Mouse (Mus musculus): ENCODE results near the gene Olfr453. TPM values are rescaled to one million over a fixed set of nuclear protein-coding genes. Genes with fewer than 3 reads are reported as not detected.

The Olfr453 gene
- polyA plus RNA-seq, 1 experiment from 2014 or later: not detected

- no peak within 1 kb of the TSS for H3K4me3 ChIP-seq
- no peak within 1 kb of the TSS for H3K4me2 ChIP-seq
- no peaks in the 10 kb centered on the region for H3K9me3 ChIP-seq
- H3K4me1 ChIP-seq: no peaks in the 10 kb centered on the region
- H3K36me3 ChIP-seq: no peaks in the 10 kb centered on the region
- no peak for ATAC-seq (ENCODE audit: insufficient number of reproducible peaks, insufficient read depth, low FRiP score, low TSS enrichment, low read depth)
- no peaks in the 10 kb centered on the region for H3K27me3 ChIP-seq
- no peak within 1 kb of the TSS for H3K9ac ChIP-seq
- H3K27ac ChIP-seq: no peak within 1 kb of the TSS
Observed at GRCm38 (mm10) chr6:42784793-42785192, 45.6 kb downstream of the Olfr453 start, which contains the start of gene Olfr452. Olfr452 (plus strand) TSS chr6:42785093.

GRCm38 (mm10) chr6:42790247-42790948 is 51.2 kb downstream of the Olfr453 start:
- Histone ChIP-seq H3K27me3 (no peaks in the 10 kb centered on the region), H3K4me2 (no peak overlapping the region), H3K4me3 (no peak overlapping the region), H3K4me1 (no peaks in the 10 kb centered on the region), H3K36me3 (no peaks in the 10 kb centered on the region), H3K9me3 (no peaks in the 10 kb centered on the region), H3K9ac (no peak overlapping the region), H3K27ac (no peak overlapping the region)
- 38% methylated on average over 4 of the region's 4 CpGs for WGBS
- no peak for ATAC-seq (ENCODE audit: insufficient number of reproducible peaks, insufficient read depth, low FRiP score, low TSS enrichment, low read depth)

GRCm38 (mm10) chr6:42790949-42791556 is 51.9 kb downstream of the Olfr453 start:
- H3K4me1 ChIP-seq: no peaks in the 10 kb centered on the region
- no peak overlapping the region for H3K27ac ChIP-seq
- no peak for ATAC-seq (ENCODE audit: insufficient number of reproducible peaks, insufficient read depth, low FRiP score, low TSS enrichment, low read depth)
- no peak overlapping the region for H3K4me2 ChIP-seq
- 80% methylated on average over 9 of the region's 9 CpGs for WGBS
- H3K27me3 ChIP-seq: no peaks in the 10 kb centered on the region
- no peak overlapping the region for H3K9ac ChIP-seq
- H3K9me3 ChIP-seq: no peaks in the 10 kb centered on the region
- no peak overlapping the region for H3K4me3 ChIP-seq
- H3K36me3 ChIP-seq: no peaks in the 10 kb centered on the region

GRCm38 (mm10) chr6:42794982-42795381 is 55.8 kb downstream of the Olfr453 start:
- 94% methylated on average over 3 of the region's 3 CpGs for WGBS
- Histone ChIP-seq H3K4me1 (no peaks in the 10 kb centered on the region), H3K36me3 (no peaks in the 10 kb centered on the region), H3K4me3 (no peak overlapping the region), H3K27ac (no peak overlapping the region), H3K27me3 (no peaks in the 10 kb centered on the region), H3K9me3 (no peaks in the 10 kb centered on the region), H3K4me2 (no peak overlapping the region), H3K9ac (no peak overlapping the region)
- no peak for ATAC-seq (ENCODE audit: insufficient number of reproducible peaks, insufficient read depth, low FRiP score, low TSS enrichment, low read depth)

Other genes starting within 250 kb of the Olfr453 start
- not detected in 2 replicates for gene Olfr455, start 191.8 kb upstream of the Olfr453 start, polyA plus RNA-seq (2015; fragmentation: Nextera tagmentation; extraction: Ambion mirVana)
- not detected in 2 replicates for gene Tcaf3, start 141.7 kb upstream of the Olfr453 start, polyA plus RNA-seq (2015; fragmentation: Nextera tagmentation; extraction: Ambion mirVana)
- gene Tcaf2, start 94.1 kb upstream of the Olfr453 start, polyA plus RNA-seq (2015; fragmentation: Nextera tagmentation; extraction: Ambion mirVana): 4.3 and 5.3 TPM in 2 replicates
- gene Tcaf1, start 29.3 kb upstream of the Olfr453 start, polyA plus RNA-seq (2015; fragmentation: Nextera tagmentation; extraction: Ambion mirVana): 75.6 and 81.9 TPM in 2 replicates
- gene Olfr38, start 17.0 kb downstream of the Olfr453 start, polyA plus RNA-seq (2015; fragmentation: Nextera tagmentation; extraction: Ambion mirVana): not detected in 2 replicates
- gene Olfr452, start 45.7 kb downstream of the Olfr453 start, polyA plus RNA-seq (2015; fragmentation: Nextera tagmentation; extraction: Ambion mirVana): not detected in 2 replicates
- gene Olfr450, start 72.6 kb downstream of the Olfr453 start, polyA plus RNA-seq (2015; fragmentation: Nextera tagmentation; extraction: Ambion mirVana): not detected in 2 replicates
- not detected in 2 replicates for gene Olfr449, start 95.0 kb downstream of the Olfr453 start, polyA plus RNA-seq (2015; fragmentation: Nextera tagmentation; extraction: Ambion mirVana)
- not detected in 2 replicates for gene Olfr448, start 151.1 kb downstream of the Olfr453 start, polyA plus RNA-seq (2015; fragmentation: Nextera tagmentation; extraction: Ambion mirVana)
- gene Olfr447, start 169.5 kb downstream of the Olfr453 start, polyA plus RNA-seq (2015; fragmentation: Nextera tagmentation; extraction: Ambion mirVana): not detected in 2 replicates
- not detected in 2 replicates for gene Olfr446, start 182.0 kb downstream of the Olfr453 start, polyA plus RNA-seq (2015; fragmentation: Nextera tagmentation; extraction: Ambion mirVana)
- gene Olfr444, start 209.7 kb downstream of the Olfr453 start, polyA plus RNA-seq (2015; fragmentation: Nextera tagmentation; extraction: Ambion mirVana): not detected in 2 replicates